Mouse (Mus musculus) natural killer cell, adult 2 months (primary cell): Measurements from ENCODE around the gene Pan3.

ENCODE experiments used
- DNase-seq, 2 experiments: peaks; one replicate each; pipeline ENCODE4 v3.0.0; 2022; ENCODE audit warnings: low spot score in 2 of 2

Pan3 gene

GRCm38 (mm10) chr5:147429535-147430305, at the start of gene Pan3:
Gene Pan3 (plus strand): TSS chr5:147430161.
- peak; percentile 90 to 93 for DNase-seq

GRCm38 (mm10) chr5:147381396-147381795, 48.6 kb upstream of the Pan3 start:
- DNase-seq: no peak

- no peak for DNase-seq
These were observed 43.1 kb upstream of the Pan3 start for GRCm38 (mm10) chr5:147386865-147387264.

GRCm38 (mm10) chr5:147388376-147389008, 41.5 kb upstream of the Pan3 start:
- DNase-seq: no peak

- no peak for DNase-seq
These were observed 40.9 kb upstream of the Pan3 start for GRCm38 (mm10) chr5:147389052-147389451.

- DNase-seq: no peak
These were observed 39.2 kb upstream of the Pan3 start for GRCm38 (mm10) chr5:147390772-147391171.

- no peak for DNase-seq
These were observed 37.2 kb upstream of the Pan3 start for GRCm38 (mm10) chr5:147392667-147393213.

GRCm38 (mm10) chr5:147395050-147395449, 34.9 kb upstream of the Pan3 start:
- DNase-seq: peak in 1 of 2 experiments; percentile 20

GRCm38 (mm10) chr5:147399843-147400504, 30.0 kb upstream of the Pan3 start, which contains the start of gene Flt3:
Gene Flt3 (minus strand): TSS chr5:147400489.
- DNase-seq: peak; percentile 27 to 63

GRCm38 (mm10) chr5:147400505-147400979, 29.4 kb upstream of the Pan3 start:
- DNase-seq: no peak

GRCm38 (mm10) chr5:147401024-147401423, 28.9 kb upstream of the Pan3 start:
- no peak for DNase-seq

- DNase-seq: no peak
These were observed 27.5 kb upstream of the Pan3 start for GRCm38 (mm10) chr5:147402505-147402904.

GRCm38 (mm10) chr5:147406135-147406534, 23.8 kb upstream of the Pan3 start:
- no peak for DNase-seq

- no peak for DNase-seq
These were observed 21.2 kb upstream of the Pan3 start for GRCm38 (mm10) chr5:147408731-147409130.

GRCm38 (mm10) chr5:147410585-147410984, 19.4 kb upstream of the Pan3 start:
- no peak for DNase-seq

GRCm38 (mm10) chr5:147417986-147418385, 12.0 kb upstream of the Pan3 start:
- DNase-seq: no peak

GRCm38 (mm10) chr5:147418394-147419121, 11.4 kb upstream of the Pan3 start:
- DNase-seq: peak; percentile 66 to 73

- DNase-seq: no peak
These were observed 6.3 kb upstream of the Pan3 start for GRCm38 (mm10) chr5:147423612-147424011.

GRCm38 (mm10) chr5:147426048-147426805, 3.7 kb upstream of the Pan3 start:
- no peak for DNase-seq

- peak; percentile 30 to 46 for DNase-seq
These were observed 487 bp downstream of the Pan3 start for GRCm38 (mm10) chr5:147430361-147430935.
